Mouse (Mus musculus) ES-Bruce4 (cell line): ENCODE results near the gene Jph3.

Experiments
- EP300 ChIP-seq: IDR thresholded peaks from 2 replicates; pipeline ENCODE4 v1.6.1; 2011; ENCODE audit warnings: low read depth, low read length; ENCODE audit not compliant: insufficient read depth
- POLR2A ChIP-seq: IDR thresholded peaks from one replicate; pipeline ENCODE4 v1.8.1; 2011; ENCODE audit warnings: low read length; ENCODE audit not compliant: insufficient read depth

DNA sequence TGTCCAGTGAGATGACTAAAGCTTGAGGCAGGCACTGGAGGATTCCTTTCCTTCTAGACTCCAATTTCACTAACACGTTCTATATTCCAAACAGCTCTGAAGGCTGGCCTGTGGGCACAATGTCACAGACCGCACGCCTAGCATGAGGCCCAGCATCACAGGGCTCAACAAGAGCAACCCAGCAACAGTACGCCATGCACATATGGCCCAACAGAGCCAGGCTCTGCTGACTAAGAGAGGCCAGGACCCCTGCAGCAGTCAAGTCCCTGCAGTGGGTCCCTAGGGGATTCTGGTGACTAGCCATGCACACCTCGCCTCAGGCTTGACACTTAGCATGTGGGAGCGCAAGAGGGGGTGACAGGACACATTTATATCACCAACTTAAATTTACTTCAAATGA, 91.4 kb downstream of the Jph3 start:
- TF ChIP-seq EP300 (no peak), POLR2A (no peak)
